Mouse (Mus musculus): ENCODE results near the gene RPS10-NUDT3. TPM values are rescaled to one million over a fixed set of nuclear protein-coding genes. Genes with fewer than 3 reads are reported as not detected.
"Not testable (repeated sequence)": the region's sequence is repeated elsewhere in the genome, so short reads cannot be mapped to it uniquely, and the experiment has no call there.

RPS10-NUDT3 gene
- polyA plus RNA-seq, 1 experiment from 2014 or later = not detected

- H3K4me3 ChIP-seq = no peak overlapping the region
- 73% methylated on average over 20 of the region's 20 CpGs for WGBS
- H3K36me3 ChIP-seq (ENCODE audit: poor library complexity, severe bottlenecking) = 0 out of 2 replicates have a peak, but pooled peaks cover 3% of the 10 kb centered on the region
- H3K27me3 ChIP-seq = no peaks in the 10 kb centered on the region
- no peaks in the 10 kb centered on the region for H3K9me3 ChIP-seq (replicated peaks)
- H3K27ac ChIP-seq = no peak overlapping the region
- peaks cover 34% of the 10 kb centered on the region for H3K4me1 ChIP-seq
- no peak overlapping the region for H3K9ac ChIP-seq
- no peak overlapping the region for H3K4me2 ChIP-seq
- no peak for ATAC-seq
Observed at GRCm38 (mm10) chr17:27638921-27639332, 3.9 kb upstream of the RPS10-NUDT3 start.

GRCm38 (mm10) chr17:27637333-27637732 is 2.3 kb upstream of the RPS10-NUDT3 start:
- Histone ChIP-seq H3K27me3 (no peaks in the 10 kb centered on the region), H3K4me3 (no peak overlapping the region), H3K9me3 (replicated peaks) (no peaks in the 10 kb centered on the region), H3K9ac (no peak overlapping the region), H3K4me1 (peaks cover 42% of the 10 kb centered on the region), H3K27ac (no peak overlapping the region), H3K4me2 (no peak overlapping the region), H3K36me3 (ENCODE audit: poor library complexity, severe bottlenecking) (peaks cover 18% of the 10 kb centered on the region)
- 73% methylated on average over 9 of the region's 9 CpGs for WGBS
- ATAC-seq = no peak

- H3K4me1 ChIP-seq = peaks cover 43% of the 10 kb centered on the region
- H3K36me3 ChIP-seq (ENCODE audit: poor library complexity, severe bottlenecking) = peaks cover 27% of the 10 kb centered on the region
- H3K9ac ChIP-seq = peak within 1 kb of the TSS; percentile 98
- H3K4me2 ChIP-seq = peak within 1 kb of the TSS; percentile 97
- H3K9me3 ChIP-seq (replicated peaks) = no peaks in the 10 kb centered on the region
- no peak for ATAC-seq
- WGBS = 41% methylated on average over 18 of the region's 18 CpGs
- H3K27ac ChIP-seq = peak within 1 kb of the TSS; percentile 91
- H3K27me3 ChIP-seq = no peaks in the 10 kb centered on the region
- H3K4me3 ChIP-seq = peak within 1 kb of the TSS; percentile 96
Observed at GRCm38 (mm10) chr17:27636132-27637020, 1.4 kb upstream of the RPS10-NUDT3 start, which contains the start of gene Rps10. Gene Rps10, minus strand, starts transcription at chr17:27636669.

- peak overlapping the region; percentile 97 for H3K4me2 ChIP-seq
- peak overlapping the region; percentile 96 for H3K4me3 ChIP-seq
- not testable (repeated sequence) for ATAC-seq; H3K27me3 ChIP-seq; H3K9me3 ChIP-seq (replicated peaks)
- peaks cover 43% of the 10 kb centered on the region for H3K4me1 ChIP-seq
- 41% methylated on average over 9 of the region's 9 CpGs for WGBS
- peak overlapping the region; percentile 98 for H3K9ac ChIP-seq
- peaks cover 36% of the 10 kb centered on the region for H3K36me3 ChIP-seq (ENCODE audit: poor library complexity, severe bottlenecking)
- H3K27ac ChIP-seq = peak overlapping the region; percentile 91
Observed at GRCm38 (mm10) chr17:27635575-27635903, 517 bp upstream of the RPS10-NUDT3 start.

GRCm38 (mm10) chr17:27629249-27630020 is 5.6 kb downstream of the RPS10-NUDT3 start:
- H3K27ac ChIP-seq = no peak overlapping the region
- 0 out of 2 replicates have a peak overlapping the region, but pooled peaks have one; percentile 21 for H3K9ac ChIP-seq
- H3K4me1 ChIP-seq = peaks cover 44% of the 10 kb centered on the region
- no peaks in the 10 kb centered on the region for H3K27me3 ChIP-seq
- ATAC-seq = peak; percentile 25; the same call in 1 of the 2 replicates
- H3K4me3 ChIP-seq = no peak overlapping the region
- H3K4me2 ChIP-seq = no peak overlapping the region
- WGBS = 76% methylated on average over 2 of the region's 2 CpGs
- H3K36me3 ChIP-seq (ENCODE audit: poor library complexity, severe bottlenecking) = peaks cover 45% of the 10 kb centered on the region
- H3K9me3 ChIP-seq (replicated peaks) = no peaks in the 10 kb centered on the region

- H3K27ac ChIP-seq = no peak overlapping the region
- H3K27me3 ChIP-seq = no peaks in the 10 kb centered on the region
- no peak overlapping the region for H3K4me3 ChIP-seq
- peaks cover 37% of the 10 kb centered on the region for H3K36me3 ChIP-seq (ENCODE audit: poor library complexity, severe bottlenecking)
- H3K9ac ChIP-seq = no peak overlapping the region
- no peaks in the 10 kb centered on the region for H3K9me3 ChIP-seq (replicated peaks)
- 93% methylated on average over 8 of the region's 8 CpGs for WGBS
- peaks cover 42% of the 10 kb centered on the region for H3K4me1 ChIP-seq
- H3K4me2 ChIP-seq = no peak overlapping the region
- ATAC-seq = no peak
Observed at GRCm38 (mm10) chr17:27628376-27628775, 6.6 kb downstream of the RPS10-NUDT3 start.

GRCm38 (mm10) chr17:27627451-27627850 is 7.6 kb downstream of the RPS10-NUDT3 start:
- H3K36me3 ChIP-seq (ENCODE audit: poor library complexity, severe bottlenecking) = peaks cover 28% of the 10 kb centered on the region
- H3K4me3 ChIP-seq = no peak overlapping the region
- 42% methylated on average over 5 of the region's 5 CpGs for WGBS
- H3K4me1 ChIP-seq = peaks cover 32% of the 10 kb centered on the region
- H3K9ac ChIP-seq = no peak overlapping the region
- no peaks in the 10 kb centered on the region for H3K9me3 ChIP-seq (replicated peaks)
- no peak overlapping the region for H3K4me2 ChIP-seq
- no peak for ATAC-seq
- no peaks in the 10 kb centered on the region for H3K27me3 ChIP-seq
- no peak overlapping the region; the same call in 1 of the 2 replicates for H3K27ac ChIP-seq

GRCm38 (mm10) chr17:27626681-27627080 is 8.3 kb downstream of the RPS10-NUDT3 start:
- H3K4me2 ChIP-seq = no peak overlapping the region
- H3K4me3 ChIP-seq = no peak overlapping the region
- 0 out of 2 replicates have a peak, but pooled peaks have one; percentile 5 for ATAC-seq
- no peaks in the 10 kb centered on the region for H3K9me3 ChIP-seq (replicated peaks)
- WGBS = 5% methylated on average over 5 of the region's 5 CpGs
- H3K9ac ChIP-seq = peak overlapping the region; percentile 45; the same call in 1 of the 2 replicates
- H3K27ac ChIP-seq = peak overlapping the region; percentile 59
- H3K4me1 ChIP-seq = peaks cover 28% of the 10 kb centered on the region
- H3K36me3 ChIP-seq (ENCODE audit: poor library complexity, severe bottlenecking) = peaks cover 20% of the 10 kb centered on the region
- no peaks in the 10 kb centered on the region for H3K27me3 ChIP-seq

GRCm38 (mm10) chr17:27625455-27626251 is 9.4 kb downstream of the RPS10-NUDT3 start:
- no peak overlapping the region for H3K27ac ChIP-seq

GRCm38 (mm10) chr17:27623360-27624326 is 11.4 kb downstream of the RPS10-NUDT3 start, which contains the start of gene Nudt3:
Gene Nudt3, minus strand, starts transcription at chr17:27623495.
- WGBS = 9% methylated on average over 82 of the region's 91 CpGs
- ATAC-seq = peak; percentile 92
- peaks cover 54% of the 10 kb centered on the region for H3K4me1 ChIP-seq

More at GRCm38 (mm10) chr17:27625455-27626251, 9.4 kb downstream of the RPS10-NUDT3 start:
- Histone ChIP-seq H3K4me2 (no peak overlapping the region), H3K9me3 (replicated peaks) (no peaks in the 10 kb centered on the region), H3K4me3 (no peak overlapping the region), H3K27me3 (no peaks in the 10 kb centered on the region), H3K4me1 (peaks cover 37% of the 10 kb centered on the region), H3K9ac (no peak overlapping the region), H3K36me3 (ENCODE audit: poor library complexity, severe bottlenecking) (peaks cover 10% of the 10 kb centered on the region)
- 43% methylated on average over 7 of the region's 7 CpGs for WGBS
- no peak for ATAC-seq

More at GRCm38 (mm10) chr17:27623360-27624326, 11.4 kb downstream of the RPS10-NUDT3 start, which contains the start of gene Nudt3:
- no peaks in the 10 kb centered on the region for H3K9me3 ChIP-seq (replicated peaks)
- H3K36me3 ChIP-seq (ENCODE audit: poor library complexity, severe bottlenecking) = peaks cover 5% of the 10 kb centered on the region; the same call in 1 of the 2 replicates
- H3K27ac ChIP-seq = peak within 1 kb of the TSS; percentile 98
- peak within 1 kb of the TSS; percentile 91 for H3K4me3 ChIP-seq
- no peaks in the 10 kb centered on the region for H3K27me3 ChIP-seq
- peak within 1 kb of the TSS; percentile 90 for H3K4me2 ChIP-seq
- peak within 1 kb of the TSS; percentile 99 for H3K9ac ChIP-seq

Measured in forebrain, embryonic 13.5 days (tissue).